Mouse (Mus musculus): ENCODE measurements around the gene Tmem167b. TPM values are rescaled to one million over a fixed set of nuclear protein-coding genes. Genes with fewer than 3 reads are reported as not detected.

Tmem167b gene
- polyA plus RNA-seq, 1 experiment from 2014 or later = 45.1 TPM

DNA sequence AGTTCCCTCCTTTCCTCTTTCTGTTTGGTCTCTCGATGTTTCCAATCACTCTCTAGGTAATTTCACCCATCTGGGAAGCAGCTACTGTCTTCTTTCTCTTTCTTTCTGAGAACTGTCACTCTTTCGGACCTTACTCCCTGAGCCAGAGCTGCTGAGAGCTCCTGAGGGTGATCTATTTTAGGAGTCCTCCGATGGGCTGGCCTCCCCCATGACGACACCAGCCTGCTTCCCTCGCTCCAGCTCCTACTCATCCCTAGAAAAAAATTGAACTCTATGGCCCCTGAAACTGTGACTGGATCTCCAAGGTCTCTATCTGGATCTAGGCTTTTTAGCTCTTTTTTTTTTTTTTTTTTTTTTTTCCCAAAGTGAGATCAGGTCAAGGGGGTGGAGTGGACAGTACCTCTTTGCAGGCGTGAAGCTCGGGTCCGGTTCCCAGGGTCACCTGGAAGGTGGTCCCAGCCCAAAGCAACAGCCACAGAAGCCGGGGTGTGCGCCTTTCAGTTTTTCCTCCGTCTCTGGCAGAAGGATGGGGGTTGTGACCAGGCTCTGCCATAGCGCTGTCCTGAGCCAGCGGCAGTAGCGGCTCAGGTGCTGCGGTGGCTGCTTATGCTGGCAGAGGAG lies 26.3 kb downstream of the Tmem167b start:
- Histone ChIP-seq H3K4me1 (peaks cover 5% of the 10 kb centered on the region), H3K4me3 (peak overlapping the region; percentile 46), H3K4me2 (replicated peaks) (peak overlapping the region; percentile 91), H3K27me3 (peaks cover 22% of the 10 kb centered on the region), H3K9ac (peak overlapping the region; percentile 42; the same call in 1 of the 2 replicates), H3K9me3 (no peaks in the 10 kb centered on the region), H3K36me3 (no peaks in the 10 kb centered on the region), H3K27ac (no peak overlapping the region)
- WGBS = 4% methylated on average over 15 of the region's 15 CpGs
- no peak for ATAC-seq (ENCODE audit: insufficient number of reproducible peaks, insufficient read depth, low FRiP score, low TSS enrichment)

DNA sequence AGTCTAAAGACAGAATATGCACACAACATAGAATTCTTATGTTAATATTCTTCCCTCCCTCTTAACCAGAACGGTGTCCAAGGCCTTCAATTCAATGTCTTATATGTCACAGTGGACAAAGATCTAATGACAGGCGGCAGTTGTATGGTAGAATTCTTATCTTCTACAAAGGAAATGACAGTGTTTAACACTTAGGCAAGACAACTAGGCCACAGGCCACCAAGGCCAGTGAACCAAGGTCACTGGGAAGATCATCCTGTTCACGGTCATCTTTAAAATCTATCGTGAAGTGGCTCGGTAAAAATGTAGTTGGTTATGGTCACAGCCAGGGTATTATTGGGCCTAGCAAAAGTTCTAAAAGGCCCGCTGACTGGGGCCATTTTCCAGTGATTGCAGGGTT lies 28.3 kb downstream of the Tmem167b start, which contains the start of gene 1700013F07Rik:
Gene 1700013F07Rik (plus strand): TSS at position 200 of the 400 bp plus-strand sequence.
- no peak within 1 kb of the TSS for H3K27ac ChIP-seq
- no peak within 1 kb of the TSS for H3K4me3 ChIP-seq
- ATAC-seq (ENCODE audit: insufficient number of reproducible peaks, insufficient read depth, low FRiP score, low TSS enrichment) = no peak
- no peaks in the 10 kb centered on the region for H3K36me3 ChIP-seq
- H3K27me3 ChIP-seq = peaks cover 22% of the 10 kb centered on the region
- 87% methylated on average over 6 of the region's 6 CpGs for WGBS
- no peaks in the 10 kb centered on the region for H3K9me3 ChIP-seq
- no peak within 1 kb of the TSS for H3K4me2 ChIP-seq (replicated peaks)
- H3K9ac ChIP-seq = no peak within 1 kb of the TSS
- H3K4me1 ChIP-seq = peaks cover 5% of the 10 kb centered on the region

DNA sequence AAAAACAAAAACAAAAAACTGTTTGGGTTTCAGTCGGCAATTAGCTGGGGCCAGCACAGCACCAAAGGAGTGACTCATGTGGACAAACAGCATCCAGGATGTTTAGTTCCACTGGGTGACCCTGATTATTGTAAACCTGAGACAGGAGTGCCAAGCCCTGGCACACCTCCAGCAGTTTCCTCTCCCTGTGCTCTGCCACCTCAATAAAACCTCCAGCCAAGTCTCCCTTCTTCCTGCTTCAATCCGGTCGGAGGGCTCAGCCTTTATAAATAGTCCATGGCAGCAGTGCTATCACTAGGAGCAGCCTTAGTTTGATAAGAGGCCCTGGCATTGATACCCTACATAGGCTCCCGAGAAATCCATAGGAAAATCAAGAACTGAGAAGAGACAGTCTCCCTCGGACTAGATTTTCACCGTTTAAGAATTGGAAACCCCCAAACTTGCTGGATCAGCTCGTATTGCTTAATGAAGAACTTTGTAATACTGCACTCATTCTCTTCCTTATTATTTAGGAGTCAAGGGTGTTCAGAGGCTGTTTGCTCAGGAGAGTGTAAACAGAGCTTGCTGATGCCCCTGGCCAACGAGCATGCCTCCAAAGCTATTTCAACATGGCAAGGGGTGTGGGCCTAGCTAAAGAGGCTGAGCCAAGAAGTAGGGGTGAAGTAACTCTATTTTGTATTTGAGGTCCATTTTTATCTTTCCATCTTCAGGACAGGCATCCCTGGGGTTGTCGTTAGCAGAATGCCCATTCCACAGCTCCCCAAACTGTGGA lies 29.0 kb downstream of the Tmem167b start:
- Histone ChIP-seq H3K27me3 (peaks cover 22% of the 10 kb centered on the region), H3K36me3 (no peaks in the 10 kb centered on the region)

DNA sequence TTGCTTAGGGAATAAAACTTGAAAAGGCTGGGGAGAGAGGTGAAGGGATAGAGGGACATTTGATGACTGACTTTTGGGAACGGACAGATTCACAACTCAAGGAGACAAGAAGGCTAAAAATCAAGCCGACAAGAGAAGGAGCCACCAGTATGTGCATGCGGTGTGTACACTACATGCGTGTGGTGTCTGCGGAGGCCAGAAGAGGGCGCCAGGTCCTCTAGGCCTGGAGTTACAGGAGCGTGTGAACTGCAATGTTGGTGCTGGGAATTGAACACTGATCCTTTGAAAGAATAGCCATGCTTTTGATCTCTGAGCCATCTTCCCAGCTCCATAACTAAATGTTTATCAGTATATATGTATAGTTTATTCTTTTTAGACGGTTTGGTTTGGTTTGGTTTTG lies 33.8 kb downstream of the Tmem167b start:
- ATAC-seq (ENCODE audit: insufficient number of reproducible peaks, insufficient read depth, low FRiP score, low TSS enrichment) = no peak
- Histone ChIP-seq H3K4me3 (no peak overlapping the region), H3K9ac (no peak overlapping the region), H3K4me2 (replicated peaks) (no peak overlapping the region), H3K27ac (no peak overlapping the region), H3K36me3 (no peaks in the 10 kb centered on the region), H3K27me3 (no peaks in the 10 kb centered on the region), H3K9me3 (no peaks in the 10 kb centered on the region), H3K4me1 (no peaks in the 10 kb centered on the region)
- WGBS = 90% methylated on average over 8 of the region's 8 CpGs

More for the DNA sequence above, 29.0 kb downstream of the Tmem167b start:
- no peak overlapping the region for H3K4me3 ChIP-seq
- H3K4me2 ChIP-seq (replicated peaks) = no peak overlapping the region
- no peak for ATAC-seq (ENCODE audit: insufficient number of reproducible peaks, insufficient read depth, low FRiP score, low TSS enrichment)
- no peaks in the 10 kb centered on the region for H3K9me3 ChIP-seq
- peaks cover 5% of the 10 kb centered on the region for H3K4me1 ChIP-seq
- H3K27ac ChIP-seq = no peak overlapping the region
- WGBS = 78% methylated on average over 9 of the region's 9 CpGs
- no peak overlapping the region for H3K9ac ChIP-seq

DNA sequence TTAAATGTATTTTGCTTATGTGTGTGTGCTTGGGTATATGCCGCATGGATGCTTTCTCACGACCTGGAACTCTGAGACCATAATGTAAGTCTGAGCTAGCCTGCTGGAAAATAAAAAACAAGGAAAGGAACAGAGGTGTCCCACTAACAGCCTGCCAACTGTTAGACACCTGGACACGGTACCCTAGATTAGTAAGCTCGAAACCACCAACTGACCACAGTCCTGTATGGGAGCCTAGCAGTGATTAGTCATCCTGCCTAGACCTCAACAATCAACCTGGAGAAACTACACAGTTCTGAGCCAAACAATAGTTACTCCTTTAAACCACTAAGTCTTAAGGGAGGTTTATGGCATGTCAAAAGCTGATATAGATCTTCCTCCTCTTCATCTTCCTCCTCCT lies 38.9 kb downstream of the Tmem167b start:
- no peaks in the 10 kb centered on the region for H3K4me1 ChIP-seq
- no peaks in the 10 kb centered on the region for H3K9me3 ChIP-seq
- H3K4me3 ChIP-seq = no peak overlapping the region
- H3K9ac ChIP-seq = no peak overlapping the region
- no peak overlapping the region for H3K4me2 ChIP-seq (replicated peaks)
- no peaks in the 10 kb centered on the region for H3K36me3 ChIP-seq
- no peak for ATAC-seq (ENCODE audit: insufficient number of reproducible peaks, insufficient read depth, low FRiP score, low TSS enrichment)
- 83% methylated on average over 4 of the region's 4 CpGs for WGBS
- no peaks in the 10 kb centered on the region for H3K27me3 ChIP-seq
- H3K27ac ChIP-seq = no peak overlapping the region

DNA sequence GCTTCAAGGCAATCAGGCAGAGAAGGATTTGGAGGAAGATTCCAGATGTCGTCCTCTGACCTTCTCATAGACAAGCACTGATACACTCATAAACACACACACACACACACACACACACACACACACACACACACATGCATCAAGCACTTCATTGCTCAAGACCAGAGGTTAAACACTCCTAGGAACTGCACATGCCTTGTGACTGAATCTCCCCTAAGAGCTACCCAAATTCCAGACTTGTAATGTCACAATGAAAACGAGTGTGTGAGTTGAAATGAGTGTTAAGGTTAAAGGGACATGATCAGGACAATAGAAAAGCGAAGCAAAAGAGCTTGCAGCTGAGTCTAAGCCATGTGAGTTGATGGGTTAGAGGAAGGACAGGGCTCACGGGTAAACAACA lies 44.0 kb downstream of the Tmem167b start:
- Histone ChIP-seq H3K27me3 (no peaks in the 10 kb centered on the region), H3K27ac (no peak overlapping the region), H3K4me1 (no peaks in the 10 kb centered on the region), H3K4me2 (replicated peaks) (no peak overlapping the region), H3K4me3 (no peak overlapping the region), H3K36me3 (no peaks in the 10 kb centered on the region), H3K9me3 (no peaks in the 10 kb centered on the region), H3K9ac (no peak overlapping the region)
- 59% methylated on average over 4 of the region's 4 CpGs for WGBS
- no peak for ATAC-seq (ENCODE audit: insufficient number of reproducible peaks, insufficient read depth, low FRiP score, low TSS enrichment)

DNA sequence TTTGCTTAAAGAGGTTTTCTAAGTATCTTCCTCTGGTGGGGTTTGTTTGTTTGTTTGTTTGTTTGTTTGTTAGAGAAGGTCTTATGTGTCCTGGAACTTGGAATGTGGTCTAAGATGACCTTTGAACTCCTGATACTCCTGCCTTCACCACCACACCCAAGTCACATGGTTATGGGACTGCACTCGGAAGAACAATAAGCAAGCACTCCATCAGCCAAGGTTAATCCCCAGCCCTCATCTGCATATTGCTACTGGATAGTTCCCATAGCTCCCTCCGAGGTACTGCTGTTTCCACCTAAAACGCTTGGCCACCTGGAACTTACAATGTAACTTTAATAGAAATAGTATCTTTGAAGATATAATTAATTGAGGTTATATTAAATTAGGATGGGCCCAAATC lies 48.8 kb downstream of the Tmem167b start:
- H3K9ac ChIP-seq = no peak overlapping the region
- no peaks in the 10 kb centered on the region for H3K27me3 ChIP-seq
- no peak overlapping the region for H3K4me3 ChIP-seq
- no peaks in the 10 kb centered on the region for H3K36me3 ChIP-seq
- no peak for ATAC-seq (ENCODE audit: insufficient number of reproducible peaks, insufficient read depth, low FRiP score, low TSS enrichment)
- H3K4me1 ChIP-seq = no peaks in the 10 kb centered on the region
- 70% methylated on average over 3 of the region's 3 CpGs for WGBS
- H3K27ac ChIP-seq = no peak overlapping the region
- H3K9me3 ChIP-seq = no peaks in the 10 kb centered on the region
- no peak overlapping the region for H3K4me2 ChIP-seq (replicated peaks)

DNA sequence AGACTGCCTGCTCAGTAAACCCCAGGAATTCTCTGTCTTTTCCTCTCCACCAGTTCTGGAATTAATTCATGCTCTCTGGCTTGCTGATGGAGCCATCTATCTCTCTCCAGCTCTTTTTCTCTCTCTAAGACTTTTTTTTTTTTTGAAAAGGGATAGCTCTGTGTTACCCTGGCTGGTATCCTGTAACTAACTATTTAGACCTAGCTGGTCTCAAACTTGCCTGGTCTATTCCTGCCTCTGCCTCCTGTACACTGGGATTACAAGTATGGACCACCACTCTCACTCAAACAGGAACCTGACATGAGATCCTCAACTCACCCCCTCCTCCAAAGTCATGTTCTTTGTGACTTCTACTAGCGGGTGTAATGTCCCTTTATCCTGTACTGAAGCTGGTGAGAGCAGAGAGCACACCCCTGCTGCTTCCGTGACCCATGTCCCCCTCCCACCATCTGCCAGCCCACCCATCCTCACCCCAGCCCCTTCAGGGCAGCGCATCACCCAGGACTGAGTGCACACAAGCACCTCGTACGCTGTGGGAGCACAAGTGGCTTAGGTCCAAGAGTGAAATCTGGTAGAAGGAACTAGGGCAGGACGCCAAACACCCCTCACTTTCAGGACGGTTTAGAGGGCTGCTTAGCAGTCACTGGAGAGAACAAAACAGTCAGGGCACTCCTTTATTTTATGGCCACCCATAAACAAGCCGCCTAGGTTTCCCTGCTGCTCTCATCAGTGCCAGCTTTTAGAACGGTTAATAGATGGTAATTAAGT lies 51.4 kb downstream of the Tmem167b start:
- ATAC-seq (ENCODE audit: insufficient number of reproducible peaks, insufficient read depth, low FRiP score, low TSS enrichment) = no peak
- H3K4me2 ChIP-seq (replicated peaks) = no peak overlapping the region
- H3K9ac ChIP-seq = no peak overlapping the region
- no peak overlapping the region for H3K27ac ChIP-seq
- H3K4me1 ChIP-seq = no peaks in the 10 kb centered on the region; the same call in 1 of the 2 replicates
- H3K4me3 ChIP-seq = no peak overlapping the region
- H3K36me3 ChIP-seq = no peaks in the 10 kb centered on the region
- no peaks in the 10 kb centered on the region for H3K9me3 ChIP-seq
- WGBS = 31% methylated on average over 9 of the region's 9 CpGs
- H3K27me3 ChIP-seq = no peaks in the 10 kb centered on the region

DNA sequence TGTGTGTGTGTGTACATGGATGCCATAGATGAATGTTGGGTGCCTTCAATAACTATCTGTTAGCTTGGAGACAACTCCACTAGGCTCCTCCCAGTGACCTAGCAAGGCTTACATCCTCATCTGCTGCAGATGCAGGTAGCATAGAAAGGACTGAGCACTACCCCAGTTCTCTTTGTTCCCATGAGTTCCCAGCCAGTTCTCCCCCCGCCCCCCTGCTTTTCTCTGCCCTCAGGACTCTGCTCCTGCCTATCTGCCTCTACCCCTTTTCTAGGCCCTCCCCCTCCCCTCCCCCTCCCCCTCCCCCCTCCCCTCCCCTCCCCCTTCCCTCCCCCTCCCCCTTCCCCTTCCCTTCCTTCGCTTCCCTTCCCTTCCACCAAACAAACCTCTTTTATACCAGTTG lies 52.1 kb downstream of the Tmem167b start:
- WGBS = 44% methylated on average over 1 of the region's 2 CpGs
- H3K4me2 ChIP-seq (replicated peaks) = no peak overlapping the region
- no peak for ATAC-seq (ENCODE audit: insufficient number of reproducible peaks, insufficient read depth, low FRiP score, low TSS enrichment)
- no peaks in the 10 kb centered on the region for H3K9me3 ChIP-seq
- H3K9ac ChIP-seq = no peak overlapping the region
- no peaks in the 10 kb centered on the region for H3K36me3 ChIP-seq
- H3K4me1 ChIP-seq = no peaks in the 10 kb centered on the region; the same call in 1 of the 2 replicates
- H3K27me3 ChIP-seq = no peaks in the 10 kb centered on the region
- H3K4me3 ChIP-seq = no peak overlapping the region
- H3K27ac ChIP-seq = no peak overlapping the region

DNA sequence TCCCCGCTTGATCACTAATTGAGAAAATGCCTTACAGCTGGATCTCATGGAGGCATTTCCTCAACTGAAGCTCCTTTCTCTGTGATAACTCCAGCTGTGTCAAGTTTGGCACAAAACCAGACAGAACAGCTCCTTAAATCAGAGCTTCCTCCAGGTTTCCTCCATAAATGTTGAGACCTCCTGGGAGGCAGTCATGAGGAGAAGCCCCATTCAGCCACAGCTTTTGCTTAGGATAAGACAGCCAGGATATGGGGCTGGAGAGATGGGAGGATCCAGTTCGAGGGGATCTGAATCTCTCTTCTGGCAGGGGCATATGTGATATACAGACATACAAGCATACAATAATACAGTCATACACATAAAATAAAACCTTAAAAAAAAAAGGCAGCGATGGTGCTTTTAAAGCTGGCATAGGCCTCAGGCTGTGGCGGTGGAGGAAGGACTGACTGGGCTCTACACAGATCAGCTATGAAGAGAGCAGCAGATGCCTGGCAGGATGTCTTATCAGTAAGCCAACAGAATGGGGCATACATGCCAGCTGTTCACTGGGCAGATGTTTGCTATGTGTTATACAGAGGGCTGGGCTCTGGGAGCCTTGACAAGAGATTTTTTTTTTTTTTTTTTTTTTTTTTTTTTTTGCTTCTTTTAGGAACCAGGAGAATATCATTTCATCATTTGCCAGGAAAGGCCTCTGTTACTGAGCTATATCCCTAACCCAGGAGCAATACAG lies 53.4 kb downstream of the Tmem167b start:
- Histone ChIP-seq H3K4me1 (no peaks in the 10 kb centered on the region; the same call in 1 of the 2 replicates), H3K9me3 (no peaks in the 10 kb centered on the region), H3K36me3 (no peaks in the 10 kb centered on the region), H3K4me3 (no peak overlapping the region), H3K9ac (no peak overlapping the region), H3K4me2 (replicated peaks) (no peak overlapping the region), H3K27ac (no peak overlapping the region), H3K27me3 (no peaks in the 10 kb centered on the region)
- no peak for ATAC-seq (ENCODE audit: insufficient number of reproducible peaks, insufficient read depth, low FRiP score, low TSS enrichment)
- WGBS = 60% methylated on average over 4 of the region's 4 CpGs

Measured in embryonic facial prominence, embryonic 12.5 days (tissue).